Mouse (Mus musculus) brain, embryonic 14.5 days (tissue): ENCODE results near the gene Ankdd1a.

ENCODE experiments used
- CTCF ChIP-seq: fragments of 200-500 bp; IDR thresholded peaks from 2 replicates; pipeline ENCODE4 v1.5.1; 2012; ENCODE audit warnings: inconsistent platforms, mild to moderate bottlenecking, moderate library complexity, borderline replicate concordance; ENCODE audit not compliant: insufficient read depth, insufficient read length; ENCODE audit errors: extremely low read depth
- POLR2A ChIP-seq: fragments of 200-500 bp; IDR thresholded peaks from 2 replicates; pipeline ENCODE4 v1.6.1; 2012; ENCODE audit warnings: mild to moderate bottlenecking, inconsistent platforms, borderline replicate concordance; ENCODE audit not compliant: poor library complexity, insufficient read depth, insufficient read length, severe bottlenecking; ENCODE audit errors: extremely low read depth

GRCm38 (mm10) chr9:65534111-65534510 is 14.1 kb upstream of the Ankdd1a start:
- no peak for TF ChIP-seq POLR2A
- no peak for TF ChIP-seq CTCF
